Mouse (Mus musculus) olfactory bulb, adult 2 months (tissue): ENCODE results near the gene Arglu1. TPM values are rescaled to one million over a fixed set of nuclear protein-coding genes. Genes with fewer than 3 reads are reported as not detected.

Source experiments
- H3K27ac ChIP-seq: fragments of 200-500 bp; 2 replicates; pipeline ENCODE4 v1.5.1; 2012; ENCODE audit warnings: low read depth, low read length; ENCODE audit not compliant: insufficient read depth
- H3K4me1 ChIP-seq: fragments of 200-500 bp; 2 replicates; pipeline ENCODE4 v1.6.1; 2012; ENCODE audit warnings: low read length; ENCODE audit not compliant: control insufficient read depth, insufficient read depth
- H3K4me3 ChIP-seq: fragments of 200-500 bp; 2 replicates; pipeline ENCODE4 v1.5.1; 2012; ENCODE audit warnings: mild to moderate bottlenecking, low read depth, low read length, moderate library complexity; ENCODE audit not compliant: insufficient read depth
- CTCF ChIP-seq: fragments of 200-500 bp; IDR thresholded peaks from 2 replicates; pipeline ENCODE4 v1.5.1; 2012; ENCODE audit warnings: low read depth, mild to moderate bottlenecking, low read length, moderate library complexity; ENCODE audit not compliant: insufficient read depth
- POLR2A ChIP-seq: fragments of 200-500 bp; IDR thresholded peaks from 2 replicates; pipeline ENCODE4 v1.6.1; 2012; ENCODE audit warnings: mild to moderate bottlenecking, low read depth, low read length, moderate library complexity; ENCODE audit not compliant: insufficient read depth
- WGBS: fragments of 180-500 bp; shearing (Covaris S2); methylation state at CpG from one replicate; pipeline ENCODE4 v1.1.7; 2018; 5-methylcytosine and 5-hydroxymethylcytosine counted together
- polyA plus RNA-seq: library from polyadenylated mRNA; stranded (reverse); fragments of >200 nt; gene quantifications from 2 replicates; pipeline ENCODE4 v1.2.4, GENCODE M21; 2012; ENCODE audit warnings: low replicate concordance; ENCODE audit not compliant: missing spikeins, insufficient read depth, insufficient read length

Gene Arglu1
- polyA plus RNA-seq, 1 experiment = 1,185 TPM

GRCm38 (mm10) chr8:8639569-8640263 lies 50.6 kb downstream of the Arglu1 start:
- H3K4me1 ChIP-seq = peaks cover 7% of the 10 kb centered on the region; the same call in 1 of the 2 replicates
- 71% methylated on average over 8 of the region's 8 CpGs for WGBS
- no peak overlapping the region for H3K4me3 ChIP-seq
- TF ChIP-seq CTCF (no peak), POLR2A (no peak)
- no peak overlapping the region for H3K27ac ChIP-seq

- Histone ChIP-seq H3K4me3 (no peak overlapping the region), H3K27ac (no peak overlapping the region), H3K4me1 (0 out of 2 replicates have a peak, but pooled peaks cover 2% of the 10 kb centered on the region)
- no peak for TF ChIP-seq POLR2A
- TF ChIP-seq CTCF = no peak
- 68% methylated on average over 7 of the region's 7 CpGs for WGBS
Observed at GRCm38 (mm10) chr8:8631394-8631793, 58.9 kb downstream of the Arglu1 start.

GRCm38 (mm10) chr8:8624017-8624416 lies 66.3 kb downstream of the Arglu1 start:
- H3K4me3 ChIP-seq = no peak overlapping the region
- TF ChIP-seq CTCF (no peak), POLR2A (no peak)
- no peak overlapping the region for H3K27ac ChIP-seq
- H3K4me1 ChIP-seq = peaks cover 11% of the 10 kb centered on the region
- WGBS = 81% methylated on average over 7 of the region's 7 CpGs

- 57% methylated on average over 8 of the region's 8 CpGs for WGBS
- no peak overlapping the region for H3K27ac ChIP-seq
- peaks cover 11% of the 10 kb centered on the region for H3K4me1 ChIP-seq
- H3K4me3 ChIP-seq = no peak overlapping the region
- TF ChIP-seq CTCF (no peak), POLR2A (no peak)
Observed at GRCm38 (mm10) chr8:8623486-8623885, 66.8 kb downstream of the Arglu1 start.

- TF ChIP-seq CTCF (no peak), POLR2A (no peak)
- no peak overlapping the region for H3K27ac ChIP-seq
- peaks cover 11% of the 10 kb centered on the region for H3K4me1 ChIP-seq
- 85% methylated on average over 3 of the region's 3 CpGs for WGBS
- H3K4me3 ChIP-seq = no peak overlapping the region
Observed at GRCm38 (mm10) chr8:8622476-8622875, 67.8 kb downstream of the Arglu1 start.

GRCm38 (mm10) chr8:8622031-8622430 lies 68.3 kb downstream of the Arglu1 start:
- WGBS = 74% methylated on average over 12 of the region's 12 CpGs
- Histone ChIP-seq H3K27ac (no peak overlapping the region), H3K4me1 (peaks cover 11% of the 10 kb centered on the region), H3K4me3 (no peak overlapping the region)
- TF ChIP-seq CTCF (no peak), POLR2A (no peak)

- 87% methylated on average over 16 of the region's 16 CpGs for WGBS
- TF ChIP-seq CTCF (no peak), POLR2A (no peak)
- H3K4me3 ChIP-seq = no peak overlapping the region
- no peak overlapping the region for H3K27ac ChIP-seq
- peaks cover 11% of the 10 kb centered on the region for H3K4me1 ChIP-seq
Observed at GRCm38 (mm10) chr8:8621236-8621917, 68.9 kb downstream of the Arglu1 start.

- WGBS = 91% methylated on average over 21 of the region's 21 CpGs
- Histone ChIP-seq H3K4me1 (peaks cover 11% of the 10 kb centered on the region), H3K27ac (no peak overlapping the region)
Observed at GRCm38 (mm10) chr8:8620536-8620935, 69.8 kb downstream of the Arglu1 start.

More at GRCm38 (mm10) chr8:8620536-8620935, 69.8 kb downstream of the Arglu1 start:
- H3K4me3 ChIP-seq = no peak overlapping the region
- TF ChIP-seq POLR2A = no peak
- no peak for TF ChIP-seq CTCF
